Mouse (Mus musculus) MEL (cell line): ENCODE results near the gene Cbln4. TPM values are rescaled to one million over a fixed set of nuclear protein-coding genes. Genes with fewer than 3 reads are reported as not detected.

Source experiments
- DNase-seq: peaks from one replicate; pipeline ENCODE4 v3.0.0; 2011; ENCODE audit warnings: low read depth, low spot score
- H3K27ac ChIP-seq: 2 replicates; pipeline ENCODE4 v1.5.1; 2012; ENCODE audit warnings: low read depth, mild to moderate bottlenecking, control low read depth, low read length, moderate library complexity; ENCODE audit not compliant: control insufficient read depth
- H3K27me3 ChIP-seq, 2 experiments: fragments of 150-350 bp in 1 of 2; sonication (generic) in 1 of 2; 2 replicates each; pipeline ENCODE4 v1.6.1; 2012; ENCODE audit warnings: low read length in 2 of 2, mild to moderate bottlenecking in 2 of 2, improper control_type of control experiment in 1 of 2, moderate library complexity in 1 of 2; ENCODE audit not compliant: insufficient read depth in 2 of 2, control insufficient read depth in 1 of 2
- H3K36me3 ChIP-seq, 2 experiments: 2 replicates each; pipeline ENCODE4 v1.6.1; 2012 to 2014; ENCODE audit warnings: low read length in 2 of 2, improper control_type of control experiment in 1 of 2, inconsistent platforms in 1 of 2, mild to moderate bottlenecking in 1 of 2; ENCODE audit not compliant: insufficient read depth in 2 of 2, control insufficient read depth in 1 of 2
- H3K4me1 ChIP-seq, 2 experiments: fragments of 150-350 bp in 1 of 2; sonication (generic) in 1 of 2; 2 replicates each; pipeline ENCODE4 v1.6.1; 2012; ENCODE audit warnings: low read length in 2 of 2, improper control_type of control experiment in 1 of 2, mild to moderate bottlenecking in 1 of 2; ENCODE audit not compliant: insufficient read depth in 2 of 2, control insufficient read depth in 1 of 2
- H3K4me3 ChIP-seq, 2 experiments: fragments of 150-350 bp in 1 of 2; sonication (generic) in 1 of 2; 2 replicates each; pipeline ENCODE4 v1.5.1; 2012; ENCODE audit warnings: low read depth in 2 of 2, low read length in 2 of 2, mild to moderate bottlenecking in 2 of 2, moderate library complexity in 2 of 2, control low read depth in 1 of 2, improper control_type of control experiment in 1 of 2; ENCODE audit not compliant: control insufficient read depth in 1 of 2, insufficient read depth in 1 of 2
- H3K79me2 ChIP-seq: 2 replicates; pipeline ENCODE4 v1.6.1; 2012; ENCODE audit warnings: mild to moderate bottlenecking, low read length, moderate library complexity; ENCODE audit not compliant: control insufficient read depth, poor library complexity, insufficient read depth
- H3K9ac ChIP-seq: 2 replicates; pipeline ENCODE4 v1.6.1; 2012; ENCODE audit warnings: low read depth, mild to moderate bottlenecking, control low read depth, low read length, moderate library complexity; ENCODE audit not compliant: control insufficient read depth, poor library complexity, severe bottlenecking
- H3K9me3 ChIP-seq: fragments of 150-350 bp; sonication (generic); replicated peaks from 2 replicates; pipeline ENCODE4 v1.6.1; 2012; ENCODE audit warnings: mild to moderate bottlenecking, low read length, improper control_type of control experiment, moderate library complexity; ENCODE audit not compliant: insufficient read depth
- BHLHE40 ChIP-seq: IDR thresholded peaks from 2 replicates; pipeline ENCODE4 v1.6.1; 2012; ENCODE audit warnings: low read depth, mild to moderate bottlenecking, inconsistent platforms, low read length, improper control_type of control experiment, borderline replicate concordance
- CHD1 ChIP-seq: IDR thresholded peaks from 2 replicates; pipeline ENCODE4 v1.6.1; 2012; ENCODE audit warnings: low read depth, mild to moderate bottlenecking, inconsistent platforms, low read length, improper control_type of control experiment
- CHD2 ChIP-seq: IDR thresholded peaks from 2 replicates; pipeline ENCODE4 v1.6.1; 2011; ENCODE audit warnings: low read length, improper control_type of control experiment
- CTCF ChIP-seq, 3 experiments: IDR thresholded peaks in 2 of 3; conservative IDR thresholded peaks in 1 of 3; 2 replicates each; pipeline ENCODE4 v1.5.1; 2011 to 2012; ENCODE audit warnings: low read length in 3 of 3, low read depth in 2 of 3, mild to moderate bottlenecking in 2 of 3, improper control_type of control experiment in 1 of 3, inconsistent platforms in 1 of 3, mixed read lengths in 1 of 3, moderate library complexity in 1 of 3; ENCODE audit not compliant: control insufficient read depth in 1 of 3, insufficient read depth in 1 of 3, poor library complexity in 1 of 3, severe bottlenecking in 1 of 3
- E2F4 ChIP-seq: IDR thresholded peaks from 2 replicates; pipeline ENCODE4 v1.6.1; 2011; ENCODE audit warnings: low read depth, low read length, improper control_type of control experiment, borderline replicate concordance
- ELF1 ChIP-seq: IDR thresholded peaks from 2 replicates; pipeline ENCODE4 v1.6.1; 2014; ENCODE audit warnings: low read depth, mild to moderate bottlenecking, inconsistent platforms, low read length, improper control_type of control experiment, moderate library complexity
- ETS1 ChIP-seq: IDR thresholded peaks from 2 replicates; pipeline ENCODE4 v1.6.1; 2012; ENCODE audit warnings: low read depth, mild to moderate bottlenecking, inconsistent platforms, low read length, improper control_type of control experiment, moderate library complexity
- GABPA ChIP-seq: IDR thresholded peaks from 2 replicates; pipeline ENCODE4 v1.6.1; 2012; ENCODE audit warnings: low read depth, mild to moderate bottlenecking, inconsistent platforms, low read length, improper control_type of control experiment, moderate library complexity
- GATA1 ChIP-seq: IDR thresholded peaks from 2 replicates; pipeline ENCODE4 v1.6.1; 2011; ENCODE audit warnings: low read depth, low read length, improper control_type of control experiment
- HCFC1 ChIP-seq: IDR thresholded peaks from 2 replicates; pipeline ENCODE4 v1.6.1; 2012; ENCODE audit warnings: low read depth, mild to moderate bottlenecking, inconsistent platforms, low read length, improper control_type of control experiment, moderate library complexity
- KAT2A ChIP-seq: conservative IDR thresholded peaks from 2 replicates; pipeline ENCODE4 v1.6.1; 2012; ENCODE audit warnings: low read depth, low read length, improper control_type of control experiment, inconsistent platforms
- MAFK ChIP-seq: IDR thresholded peaks from 2 replicates; pipeline ENCODE4 v1.6.1; 2011; ENCODE audit warnings: low read depth, mild to moderate bottlenecking, low read length, improper control_type of control experiment, borderline replicate concordance
- MAX ChIP-seq: IDR thresholded peaks from 2 replicates; pipeline ENCODE4 v1.6.1; 2011; ENCODE audit warnings: low read length, improper control_type of control experiment
- MAZ ChIP-seq: IDR thresholded peaks from 2 replicates; pipeline ENCODE4 v1.6.1; 2012; ENCODE audit warnings: low read depth, mild to moderate bottlenecking, inconsistent platforms, low read length, improper control_type of control experiment
- MEF2A ChIP-seq: IDR thresholded peaks from 2 replicates; pipeline ENCODE4 v1.6.1; 2014; ENCODE audit warnings: low read depth, mild to moderate bottlenecking, inconsistent platforms, low read length, improper control_type of control experiment; ENCODE audit not compliant: poor library complexity, insufficient replicate concordance, severe bottlenecking; ENCODE audit errors: extremely low read depth
- MYB ChIP-seq: IDR thresholded peaks from 2 replicates; pipeline ENCODE4 v1.6.1; 2011; ENCODE audit warnings: mild to moderate bottlenecking, low read depth, low read length, improper control_type of control experiment
- MYC ChIP-seq: IDR thresholded peaks from 2 replicates; pipeline ENCODE4 v1.6.1; 2011; ENCODE audit warnings: low read depth, mild to moderate bottlenecking, low read length, improper control_type of control experiment, moderate library complexity
- NRF1 ChIP-seq: IDR thresholded peaks from 2 replicates; pipeline ENCODE4 v1.6.1; 2014; ENCODE audit warnings: low read depth, mild to moderate bottlenecking, inconsistent platforms, low read length, improper control_type of control experiment, moderate library complexity; ENCODE audit not compliant: poor library complexity, insufficient read depth, severe bottlenecking
- RAD21 ChIP-seq: IDR thresholded peaks from 2 replicates; pipeline ENCODE4 v1.6.1; 2011; ENCODE audit warnings: mild to moderate bottlenecking, low read depth, low read length, improper control_type of control experiment
- RCOR1 ChIP-seq: IDR thresholded peaks from 2 replicates; pipeline ENCODE4 v1.6.1; 2012; ENCODE audit warnings: low read depth, mild to moderate bottlenecking, inconsistent platforms, low read length, improper control_type of control experiment
- SIN3A ChIP-seq: IDR thresholded peaks from 2 replicates; pipeline ENCODE4 v1.6.1; 2012; ENCODE audit warnings: low read length, improper control_type of control experiment, inconsistent platforms
- SMC3 ChIP-seq: IDR thresholded peaks from 2 replicates; pipeline ENCODE4 v1.6.1; 2011; ENCODE audit warnings: low read depth, low read length, improper control_type of control experiment
- TAL1 ChIP-seq: IDR thresholded peaks from 2 replicates; pipeline ENCODE4 v1.6.1; 2012; ENCODE audit warnings: mild to moderate bottlenecking, inconsistent platforms, low read length, moderate library complexity, mixed read lengths
- TCF12 ChIP-seq: IDR thresholded peaks from 2 replicates; pipeline ENCODE4 v1.6.1; 2014; ENCODE audit warnings: low read depth, mild to moderate bottlenecking, inconsistent platforms, low read length, improper control_type of control experiment, moderate library complexity
- ZC3H11A ChIP-seq: IDR thresholded peaks from 2 replicates; pipeline ENCODE4 v1.6.1; 2012; ENCODE audit warnings: low read depth, mild to moderate bottlenecking, inconsistent platforms, low read length, improper control_type of control experiment
- ZKSCAN1 ChIP-seq: IDR thresholded peaks from 2 replicates; pipeline ENCODE4 v1.6.1; 2012; ENCODE audit warnings: low read depth, mild to moderate bottlenecking, inconsistent platforms, low read length, improper control_type of control experiment, moderate library complexity
- ZMIZ1 ChIP-seq: IDR thresholded peaks from 2 replicates; pipeline ENCODE4 v1.6.1; 2012; ENCODE audit warnings: low read depth, mild to moderate bottlenecking, inconsistent platforms, low read length, improper control_type of control experiment, moderate library complexity
- ZNF384 ChIP-seq: IDR thresholded peaks from 2 replicates; pipeline ENCODE4 v1.6.1; 2012; ENCODE audit warnings: low read depth, mild to moderate bottlenecking, inconsistent platforms, low read length, improper control_type of control experiment
- polyA plus RNA-seq, 2 experiments: library from polyadenylated mRNA; stranded (reverse) in 1 of 2; unstranded in 1 of 2; fragments of >175 nt in 1 of 2; fragments of >200 nt in 1 of 2; gene quantifications; 2 replicates each; pipeline versions ENCODE4 v1.2.1 to v1.2.4; 2012; ENCODE audit warnings: low replicate concordance in 2 of 2, low read depth in 1 of 2; ENCODE audit not compliant: insufficient read length in 2 of 2, insufficient read depth in 1 of 2, missing spikeins in 1 of 2
- total RNA-seq: library from RNA; depleted of rRNA; stranded (reverse); fragments of 300-350 nt; gene quantifications from 2 replicates; pipeline ENCODE4 v1.2.3, GENCODE M21; 2012

Cbln4 gene
- total and polyA plus RNA-seq, 3 experiments = not detected

DNA sequence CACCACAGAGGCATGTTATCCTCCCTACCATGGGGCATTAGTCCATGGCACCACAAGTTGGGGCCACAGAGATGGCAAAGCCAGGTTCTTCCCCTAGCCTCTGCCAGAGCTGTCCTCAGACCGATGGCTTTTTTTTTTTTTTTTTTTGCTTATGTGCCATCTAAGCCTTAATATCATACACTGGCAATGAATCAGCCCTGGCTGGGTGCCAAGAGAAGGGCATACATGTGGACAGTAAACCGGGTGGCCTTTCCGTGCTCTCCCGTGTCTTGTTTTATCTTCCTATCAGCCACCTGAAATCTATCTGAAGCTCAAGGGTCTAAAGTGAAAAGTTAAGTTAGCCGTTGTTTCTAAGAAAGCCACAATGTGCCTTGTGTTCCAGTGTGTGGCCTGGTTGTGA is 3.7 kb downstream of the Cbln4 start:
- no peak for TF ChIP-seq TAL1
- TF ChIP-seq ELF1 = no peak
- no peak for TF ChIP-seq HCFC1
- TF ChIP-seq ZC3H11A = no peak
- TF ChIP-seq RCOR1 = no peak
- no peak for TF ChIP-seq ETS1
- TF ChIP-seq GABPA = no peak
- TF ChIP-seq MYB = no peak
- TF ChIP-seq KAT2A = no peak
- no peak for TF ChIP-seq SMC3
- TF ChIP-seq TCF12 = no peak
- TF ChIP-seq E2F4 = no peak
- no peak for TF ChIP-seq RAD21
- TF ChIP-seq, all 39 proteins: peak for 0
- no peak for DNase-seq
- Histone ChIP-seq H3K9me3 (no peaks in the 10 kb centered on the region), H3K4me1 (no peaks in the 10 kb centered on the region), H3K27ac (no peak overlapping the region), H3K27me3 (no peaks in the 10 kb centered on the region), H3K4me3 (no peak overlapping the region), H3K9ac (no peak overlapping the region), H3K36me3 (no peaks in the 10 kb centered on the region), H3K79me2 (no peaks in the 10 kb centered on the region)

DNA sequence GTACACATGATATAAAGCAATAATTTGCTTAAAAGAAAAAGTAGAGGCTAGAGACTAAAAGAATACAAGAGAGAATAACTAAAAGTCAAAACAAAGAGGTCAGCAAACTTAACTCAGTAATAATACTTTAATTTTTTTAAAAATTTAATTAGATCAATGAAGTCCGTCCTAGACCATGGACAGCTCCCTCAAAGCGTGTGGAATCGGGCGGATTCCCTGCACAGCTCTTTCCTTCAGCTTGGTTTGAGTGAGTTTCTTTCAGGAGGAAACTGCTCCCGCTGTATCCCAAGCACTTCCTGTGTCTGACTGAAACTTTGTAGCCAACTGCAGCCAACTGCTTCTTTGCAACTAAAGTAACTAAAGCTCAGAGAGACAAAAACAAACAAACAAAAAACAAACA is 9.0 kb downstream of the Cbln4 start:
- no peak overlapping the region for H3K4me3 ChIP-seq
- no peak overlapping the region for H3K9ac ChIP-seq
- H3K27me3 ChIP-seq = no peaks in the 10 kb centered on the region
- no peak for DNase-seq
- H3K4me1 ChIP-seq = no peaks in the 10 kb centered on the region
- H3K27ac ChIP-seq = no peak overlapping the region
- H3K36me3 ChIP-seq = no peaks in the 10 kb centered on the region
- TF ChIP-seq RCOR1 = no peak
- TF ChIP-seq GATA1 = no peak
- no peak for TF ChIP-seq MEF2A
- no peak for TF ChIP-seq ZMIZ1
- no peak for TF ChIP-seq MAZ
- no peak for TF ChIP-seq ZKSCAN1
- no peak for TF ChIP-seq ELF1
- TF ChIP-seq SIN3A = no peak
- no peak for TF ChIP-seq MAX
- TF ChIP-seq ZNF384 = no peak
- TF ChIP-seq NRF1 = no peak
- TF ChIP-seq GABPA = no peak
- TF ChIP-seq CHD1 = no peak
- no peak for TF ChIP-seq ZC3H11A
- TF ChIP-seq BHLHE40 = no peak
- TF ChIP-seq CHD2 = no peak
- TF ChIP-seq HCFC1 = no peak
- TF ChIP-seq CTCF (IDR thresholded peaks at IDR 0.05 in 2 of 3, conservative IDR thresholded peaks at IDR 0.05 in 1 of 3; ENCODE audit: control insufficient read depth in 1 of 3, insufficient read depth in 1 of 3, low read depth in 2 of 3, low read length in 3 of 3, poor library complexity in 1 of 3, severe bottlenecking in 1 of 3) = no peak
- no peak for TF ChIP-seq MAFK
- no peak for TF ChIP-seq MYC
- no peaks in the 10 kb centered on the region for H3K9me3 ChIP-seq
- H3K79me2 ChIP-seq = no peaks in the 10 kb centered on the region
